Mouse (Mus musculus) CH12F3 (cell line): Measurements from ENCODE around the gene Rnf24.

Source experiments
- in situ Hi-C: fragments of 300-500 bp; cut with MboI; formaldehyde crosslinking; loops from 2 replicates; pipeline ENCODE4 v1.14.3; 2020; ENCODE audit warnings: low sequenced_read_pairs

The Rnf24 gene

DNA sequence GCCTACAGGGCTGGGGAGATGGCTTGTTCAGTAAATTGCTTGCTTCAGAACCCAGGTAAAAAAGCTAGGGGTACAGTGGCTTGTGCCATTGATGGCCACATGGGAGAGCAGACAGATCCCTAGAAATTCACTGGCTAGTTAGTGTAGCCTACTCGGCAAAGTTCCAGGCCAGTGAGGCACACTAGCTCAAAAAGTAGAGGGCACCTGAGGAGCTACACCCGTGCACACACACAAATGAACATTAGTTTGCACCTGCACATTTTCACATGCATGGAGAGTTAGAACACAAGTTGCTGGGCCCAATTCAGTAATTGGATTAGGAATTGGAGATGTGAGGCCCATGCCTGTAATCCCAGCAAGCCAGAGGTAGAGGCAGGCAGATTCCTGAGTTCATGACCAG lies 87.6 kb downstream of the Rnf24 start:
- in situ Hi-C loops = no loop called here

DNA sequence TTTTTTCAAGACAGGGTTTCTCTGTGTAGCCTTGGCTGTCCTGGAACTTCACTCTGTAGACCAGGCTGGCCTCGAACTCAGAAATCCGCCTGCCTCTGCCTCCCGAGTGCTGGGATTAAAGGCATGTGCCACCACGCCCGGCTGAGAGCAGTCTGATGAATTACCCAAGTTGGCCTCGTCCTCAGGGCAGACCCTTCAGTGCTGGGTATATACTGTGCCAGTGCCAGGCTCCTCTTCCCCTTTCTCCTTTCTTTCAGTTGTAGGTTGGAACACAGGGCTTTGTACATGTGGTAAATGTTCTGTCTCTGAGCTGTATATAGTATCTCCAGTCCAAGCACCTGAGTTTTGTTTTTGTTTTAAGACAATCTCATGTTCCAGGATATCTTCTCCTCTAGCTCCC lies 88.7 kb downstream of the Rnf24 start:
- in situ Hi-C loops = no loop called here

DNA sequence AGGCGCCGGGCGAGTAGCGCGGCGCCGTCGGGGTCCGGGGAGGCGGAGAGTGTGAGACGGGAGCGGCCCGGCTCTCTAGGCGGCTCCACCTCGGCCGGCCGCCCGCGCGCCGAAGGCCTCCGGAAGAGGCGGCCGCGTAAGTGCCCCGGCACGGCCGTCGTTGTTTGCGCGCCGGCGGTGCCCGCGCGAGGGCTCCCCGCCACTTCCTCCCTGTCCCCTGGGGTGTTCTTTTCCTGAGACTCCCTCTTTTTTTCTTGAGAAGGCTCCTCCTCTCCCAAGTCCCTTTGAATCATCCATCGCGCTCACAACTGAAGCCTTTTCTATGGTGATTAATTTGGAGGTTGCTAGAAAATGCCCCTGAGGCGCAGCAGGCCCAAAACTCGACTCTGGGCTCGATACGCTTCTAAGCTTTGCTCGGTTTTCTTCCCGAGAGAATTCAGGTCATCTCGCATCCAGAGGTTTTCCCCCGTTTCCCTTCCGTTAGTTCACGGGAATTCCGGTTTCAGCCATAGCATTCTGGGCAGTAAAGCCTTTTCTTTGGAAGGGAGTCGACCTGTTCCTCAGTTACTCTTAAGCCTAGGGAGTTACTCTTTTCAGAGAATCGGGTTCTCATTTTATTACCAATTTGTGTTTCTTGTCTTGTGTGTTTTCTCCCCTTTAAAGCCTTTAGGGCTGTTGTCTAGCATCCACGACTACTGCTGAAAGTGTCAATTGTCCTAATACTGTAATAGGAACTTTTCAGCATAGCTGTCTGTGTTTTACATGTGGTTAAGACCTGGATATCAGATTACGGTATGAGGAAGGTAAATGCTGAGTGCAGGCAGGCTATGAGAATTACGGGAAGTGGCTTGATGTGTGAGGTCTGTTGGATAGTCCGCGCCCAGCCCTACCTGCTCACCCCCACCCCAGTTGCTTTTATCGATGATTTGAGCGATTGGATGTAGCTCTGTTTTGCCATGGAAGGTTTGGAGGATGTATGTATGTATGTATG lies 89.7 kb downstream of the Rnf24 start:
- in situ Hi-C loops = no loop called here

DNA sequence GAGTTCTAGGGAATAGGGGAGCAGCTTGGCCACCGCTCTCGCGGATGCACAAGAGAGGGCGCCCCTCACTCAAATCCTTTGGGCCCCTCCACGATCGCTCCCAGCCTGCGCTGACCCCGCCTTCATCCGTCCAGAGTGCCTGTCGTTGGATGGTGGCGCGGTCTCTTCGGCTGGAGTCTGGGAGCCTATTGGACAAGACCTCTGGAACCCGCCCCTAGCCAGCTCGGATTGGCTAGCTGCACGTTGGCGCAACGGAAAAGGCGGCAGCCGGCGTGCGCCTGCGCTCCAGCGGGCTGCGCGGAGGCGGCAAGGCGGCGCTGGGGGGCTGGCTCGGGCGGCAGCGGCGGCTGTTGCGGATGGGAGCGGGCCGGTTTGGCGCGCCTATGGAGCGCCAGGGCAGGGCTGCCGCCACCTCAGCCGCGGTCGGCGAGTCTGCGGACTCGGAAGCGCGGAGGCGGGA lies 90.4 kb downstream of the Rnf24 start, which contains the start of gene Pank2:
Pank2 (plus strand) TSS at position 283 of the 460 bp plus-strand sequence.
- in situ Hi-C loops = no loop called here

DNA sequence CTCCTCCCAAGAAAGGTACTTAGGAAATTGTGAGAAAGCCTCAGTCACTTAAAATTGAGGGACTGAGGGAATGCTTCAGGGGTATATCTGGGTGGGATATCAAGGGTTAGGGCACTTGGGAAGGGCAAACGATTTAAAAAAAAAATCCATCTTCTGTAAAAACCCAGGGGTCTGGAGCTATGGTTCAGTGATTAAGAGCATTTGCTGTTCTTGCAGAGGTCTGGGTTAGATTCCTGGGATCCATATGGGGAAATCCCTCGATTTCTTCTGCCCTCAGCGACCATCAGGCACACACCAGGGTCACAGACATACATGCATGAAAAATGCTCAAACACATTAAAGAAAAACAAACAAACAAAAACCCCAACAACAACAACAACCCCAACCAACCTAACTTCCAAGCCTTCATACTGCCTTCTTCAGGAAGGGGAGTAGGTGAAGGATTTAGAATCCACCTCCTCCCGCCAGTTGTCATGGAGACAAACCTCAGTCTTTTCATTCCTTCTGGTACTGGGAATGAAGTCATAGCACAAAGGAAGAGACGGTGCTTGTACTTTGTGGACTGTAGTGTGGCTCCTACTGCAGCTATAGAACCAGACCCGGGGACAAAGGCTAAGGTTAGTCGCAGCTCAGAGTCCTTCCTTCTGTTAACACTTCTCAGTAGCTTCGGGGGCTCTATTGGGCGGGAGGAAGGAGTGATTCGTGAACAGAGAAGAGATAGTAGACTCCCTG lies 91.0 kb downstream of the Rnf24 start:
- in situ Hi-C loops = no loop called here

DNA sequence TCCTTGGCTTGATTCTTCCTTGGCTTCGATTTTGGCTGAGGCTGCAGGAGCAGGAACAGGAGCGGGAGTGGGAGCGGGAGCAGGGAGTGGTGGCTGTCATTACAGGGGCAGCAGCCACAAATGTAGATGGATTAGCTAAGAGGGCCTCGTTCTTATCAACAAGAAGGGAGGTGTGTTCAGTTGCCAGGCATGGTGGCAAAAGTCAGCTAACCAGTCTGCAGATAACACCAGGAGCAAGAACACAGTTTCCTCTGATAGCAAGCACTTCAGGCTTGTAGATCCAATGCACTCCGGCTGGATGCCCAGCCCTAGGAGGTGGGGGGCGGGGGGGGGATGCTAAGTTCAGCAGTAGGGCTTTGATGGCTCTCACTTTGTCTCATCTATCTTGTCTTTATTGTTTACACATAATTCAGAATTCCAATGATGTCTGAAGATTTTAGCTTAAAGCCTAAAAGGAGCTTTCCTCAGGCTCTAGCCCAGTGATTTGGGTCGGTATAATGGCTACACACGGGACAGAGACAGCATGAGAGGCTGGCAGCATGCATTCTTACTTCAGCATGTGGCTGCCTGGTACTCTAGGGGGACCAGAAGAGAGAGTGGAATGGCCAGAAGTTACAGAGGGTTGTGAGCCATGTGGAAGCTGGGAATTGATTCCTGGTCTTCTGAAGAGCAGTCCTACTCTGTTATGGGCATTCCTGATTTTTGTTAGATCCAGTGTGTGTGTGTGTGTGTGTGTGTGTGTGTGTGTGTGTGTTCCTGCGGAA lies 92.0 kb downstream of the Rnf24 start:
- in situ Hi-C loops = no loop called here

DNA sequence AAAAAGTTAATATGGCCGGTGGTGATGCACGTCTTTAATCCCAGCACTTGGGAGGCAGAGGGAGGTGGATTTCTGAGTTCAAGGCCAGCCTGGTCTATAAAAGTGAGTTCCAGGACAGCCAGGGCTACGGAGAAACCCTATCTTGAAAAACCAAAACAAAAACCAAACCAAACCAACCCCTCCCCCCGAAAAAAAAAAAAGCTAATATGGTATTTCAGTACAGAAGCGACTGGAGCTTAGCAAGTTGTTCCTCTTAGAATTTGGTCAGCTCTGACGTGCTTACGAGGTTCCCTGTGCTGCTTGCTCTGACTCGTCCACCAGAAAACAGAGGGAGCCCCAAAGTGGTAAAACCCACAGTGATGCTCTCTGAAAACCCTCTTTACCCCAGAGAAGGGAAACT lies 94.0 kb downstream of the Rnf24 start:
- in situ Hi-C loops = loop anchor here (10.0 kb wide), 1 partner anchor 164 kb away; no protein-coding TSS in a partner anchor

DNA sequence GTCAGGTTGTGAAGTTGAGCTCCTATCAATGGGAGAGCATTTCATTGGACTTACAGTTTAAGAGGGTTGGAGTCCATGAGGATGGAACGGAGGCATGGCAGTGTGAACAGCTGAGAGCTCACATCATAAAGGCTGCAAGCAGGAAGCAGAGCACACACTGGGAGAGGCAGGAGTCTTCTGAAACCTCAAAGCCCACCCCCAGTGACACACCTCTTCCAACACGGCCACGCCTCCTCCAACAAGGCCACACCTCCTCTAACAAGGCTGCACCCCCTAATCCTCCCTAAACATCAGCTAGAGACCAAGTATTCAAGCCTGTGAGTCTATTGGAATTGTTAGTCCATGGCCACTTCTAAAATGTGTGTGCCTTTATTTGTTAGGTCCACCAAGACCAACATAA lies 97.0 kb downstream of the Rnf24 start:
- in situ Hi-C loops = loop anchor here (10.0 kb wide), 1 partner anchor 161 kb away; no protein-coding TSS in a partner anchor

DNA sequence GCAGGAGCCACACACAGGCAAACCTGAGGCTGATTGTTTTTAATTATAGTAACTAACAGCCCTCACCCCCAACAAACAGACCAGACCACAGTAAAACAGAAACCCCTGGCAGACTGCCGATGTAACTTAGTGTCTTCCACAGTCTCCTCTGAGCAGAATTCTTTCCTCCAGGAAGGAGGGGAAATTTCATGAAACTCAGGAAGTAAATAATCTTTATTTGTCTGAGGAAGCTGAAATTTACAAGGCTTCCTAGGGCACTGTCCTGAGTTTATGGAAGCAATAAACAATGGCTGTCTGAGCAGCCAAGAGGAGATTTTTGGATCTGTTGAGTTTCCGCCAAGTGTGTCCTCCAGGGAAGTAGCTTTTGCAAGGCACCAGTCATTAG lies 98.4 kb downstream of the Rnf24 start:
- in situ Hi-C loops = loop anchor here (10.0 kb wide), 1 partner anchor 160 kb away; no protein-coding TSS in a partner anchor

DNA sequence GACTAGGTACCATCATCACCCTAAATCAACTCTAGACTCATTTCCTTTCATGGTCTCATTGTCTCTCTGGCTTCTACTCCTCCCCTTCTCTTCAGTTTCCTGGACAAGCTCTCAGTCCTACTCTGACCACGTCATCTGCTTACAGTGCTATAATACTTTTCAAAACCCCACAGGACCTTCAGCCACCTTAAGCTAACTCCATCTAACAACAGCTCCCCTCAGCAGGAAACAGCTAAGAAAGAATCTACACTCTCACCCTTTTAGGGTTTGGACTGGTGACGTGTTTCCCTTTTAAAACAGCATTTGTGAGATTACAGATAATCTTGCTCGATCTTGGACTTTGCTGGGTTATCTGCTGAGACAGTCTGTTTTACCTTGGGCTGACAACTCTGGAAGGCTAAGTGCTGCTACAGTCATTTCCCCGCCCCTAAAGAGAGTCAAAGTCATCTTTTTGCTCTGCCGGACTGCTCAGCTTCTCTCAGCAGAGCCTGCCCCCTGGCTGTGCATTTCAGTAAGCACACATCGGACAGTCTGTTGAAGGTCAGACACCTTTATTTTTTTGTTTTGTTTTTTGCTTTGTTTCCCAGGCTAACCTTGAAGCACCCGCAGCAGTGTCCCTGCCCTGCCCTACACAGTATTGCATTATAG lies 98.9 kb downstream of the Rnf24 start:
- in situ Hi-C loops = loop anchor here (10.0 kb wide), 1 partner anchor 159 kb away; no protein-coding TSS in a partner anchor
